Mouse (Mus musculus) thymus, adult 2 months (tissue): Measurements from ENCODE around the gene Fus.

ENCODE experiments used
- CTCF ChIP-seq: fragments of 200-500 bp; IDR thresholded peaks from 2 replicates; pipeline ENCODE4 v1.5.1; 2012; ENCODE audit warnings: mild to moderate bottlenecking, control low read depth, low read length, moderate library complexity, borderline replicate concordance; ENCODE audit not compliant: control insufficient read depth, poor library complexity, insufficient read depth; ENCODE audit errors: extremely low read depth
- POLR2A ChIP-seq: fragments of 200-500 bp; IDR thresholded peaks from 2 replicates; pipeline ENCODE4 v1.6.1; 2012; ENCODE audit warnings: mild to moderate bottlenecking, low read length, control low read depth, moderate library complexity; ENCODE audit not compliant: control insufficient read depth, poor library complexity, insufficient read depth; ENCODE audit errors: extremely low read depth

DNA sequence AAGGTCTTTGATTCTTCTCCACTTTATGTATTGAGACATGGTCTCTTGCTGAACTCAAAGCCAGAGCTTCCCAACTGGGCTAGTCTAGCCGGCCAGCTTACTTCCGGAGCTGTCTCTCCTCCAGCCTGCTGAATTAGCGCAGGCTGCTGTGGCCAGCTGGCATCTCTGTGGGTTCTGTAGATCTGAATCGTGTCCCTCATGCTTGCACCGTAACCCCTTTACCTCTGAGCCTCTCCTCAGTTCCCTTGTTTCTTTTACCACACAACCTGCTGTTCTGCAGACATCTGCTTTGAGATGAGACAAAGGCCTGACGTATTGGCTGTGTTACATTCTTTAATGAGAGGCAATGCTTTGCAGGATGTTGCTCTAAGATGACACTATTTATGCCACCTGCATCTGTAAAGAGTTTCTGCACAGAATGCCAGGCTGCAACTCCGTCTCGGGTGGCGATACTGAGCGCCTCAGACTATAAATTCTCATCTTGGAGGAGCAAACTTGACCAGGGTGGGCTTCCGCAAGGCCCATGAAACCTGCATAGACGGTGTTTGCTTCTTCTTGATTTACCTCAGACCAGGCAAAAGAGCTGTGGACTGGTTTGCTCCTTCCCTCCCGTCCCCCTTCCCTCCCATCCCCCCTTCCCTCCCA lies 45.0 kb downstream of the Fus start:
- TF ChIP-seq POLR2A = no peak
- no peak for TF ChIP-seq CTCF
